Mouse (Mus musculus) forebrain, embryonic 12.5 days (tissue): ENCODE results near the gene Vmn1r233. TPM values are rescaled to one million over a fixed set of nuclear protein-coding genes. Genes with fewer than 3 reads are reported as not detected.

Experiments
- ATAC-seq: fragments of 200-750 bp; cut with Nextera tagmentation; 2 replicates; pipeline ENCODE4 v1.8.0; 2017; ENCODE audit warnings: moderate TSS enrichment; ENCODE audit not compliant: low FRiP score
- H3K27ac ChIP-seq: fragments of 300-500 bp; sonication (generic); 2 replicates; pipeline ENCODE4 v1.5.1; 2016; ENCODE audit warnings: mild to moderate bottlenecking
- H3K27me3 ChIP-seq: fragments of 300-500 bp; sonication (generic); 2 replicates; pipeline ENCODE4 v1.6.1; 2016; ENCODE audit warnings: mild to moderate bottlenecking
- H3K36me3 ChIP-seq: fragments of 300-500 bp; sonication (generic); replicated peaks from 2 replicates; pipeline ENCODE4 v1.6.1; 2016; ENCODE audit warnings: mild to moderate bottlenecking
- H3K4me1 ChIP-seq: fragments of 300-500 bp; sonication (generic); 2 replicates; pipeline ENCODE4 v1.6.1; 2016
- H3K4me2 ChIP-seq: fragments of 300-500 bp; sonication (generic); 2 replicates; pipeline ENCODE4 v1.6.1; 2016; ENCODE audit warnings: mild to moderate bottlenecking, moderate library complexity
- H3K4me3 ChIP-seq: fragments of 300-500 bp; sonication (generic); replicated peaks from 2 replicates; pipeline ENCODE4 v1.5.1; 2016; ENCODE audit warnings: mild to moderate bottlenecking
- H3K9ac ChIP-seq: fragments of 300-500 bp; sonication (generic); 2 replicates; pipeline ENCODE4 v1.6.1; 2016; ENCODE audit warnings: mild to moderate bottlenecking
- H3K9me3 ChIP-seq: fragments of 300-500 bp; sonication (generic); 2 replicates; pipeline ENCODE4 v1.6.1; 2016
- WGBS: fragments of 180-500 bp; shearing (Covaris S2); methylation state at CpG from one replicate; pipeline ENCODE4 v1.1.7; 2016; 5-methylcytosine and 5-hydroxymethylcytosine counted together
- polyA plus RNA-seq: library from polyadenylated mRNA; unstranded; fragments of >200 nt; fragmentation: Nextera tagmentation; extraction: Ambion mirVana; gene quantifications from 2 replicates; pipeline ENCODE4 v1.2.1, GENCODE M21; 2016

The Vmn1r233 gene
- not detected in 2 replicates for polyA plus RNA-seq

- H3K4me3 ChIP-seq: no peak within 1 kb of the TSS
- ATAC-seq: no peak
Measured at GRCm38 (mm10) chr17:20996364-20996763, at the start of gene Vmn1r233. Gene Vmn1r233, minus strand, starts transcription at chr17:20996464.

GRCm38 (mm10) chr17:21018410-21019080 lies 22.3 kb upstream of the Vmn1r233 start:
- H3K4me3 ChIP-seq: no peak overlapping the region
- H3K4me1 ChIP-seq: no peaks in the 10 kb centered on the region
- WGBS: 85% methylated on average over 1 of the region's 1 CpGs
- H3K9ac ChIP-seq: no peak overlapping the region
- H3K9me3 ChIP-seq: no peaks in the 10 kb centered on the region
- no peak for ATAC-seq
- H3K4me2 ChIP-seq: no peak overlapping the region
- H3K27ac ChIP-seq: no peak overlapping the region
- no peaks in the 10 kb centered on the region for H3K27me3 ChIP-seq
- H3K36me3 ChIP-seq: peaks cover 64% of the 10 kb centered on the region

More at GRCm38 (mm10) chr17:20996364-20996763, at the start of gene Vmn1r233:
- H3K9ac ChIP-seq: no peak within 1 kb of the TSS
- no peaks in the 10 kb centered on the region for H3K27me3 ChIP-seq
- no peak within 1 kb of the TSS for H3K4me2 ChIP-seq
- no peak within 1 kb of the TSS for H3K27ac ChIP-seq
- no peaks in the 10 kb centered on the region for H3K4me1 ChIP-seq
- no peaks in the 10 kb centered on the region for H3K36me3 ChIP-seq
- no peaks in the 10 kb centered on the region for H3K9me3 ChIP-seq

- no peak for ATAC-seq
- Histone ChIP-seq H3K27ac (no peak overlapping the region), H3K27me3 (no peaks in the 10 kb centered on the region), H3K9ac (peak overlapping the region; percentile 76), H3K4me2 (peak overlapping the region; percentile 80), H3K9me3 (no peaks in the 10 kb centered on the region), H3K4me3 (peak overlapping the region; percentile 80), H3K4me1 (peaks cover 15% of the 10 kb centered on the region), H3K36me3 (peaks cover 22% of the 10 kb centered on the region)
- WGBS: 29% methylated on average over 1 of the region's 1 CpGs
Measured at GRCm38 (mm10) chr17:21009726-21010125, 13.5 kb upstream of the Vmn1r233 start.

- H3K27ac ChIP-seq: peak within 1 kb of the TSS; percentile 90
- peak; percentile 98 for ATAC-seq
- WGBS: 6% methylated on average over 36 of the region's 36 CpGs
- H3K4me1 ChIP-seq: peaks cover 15% of the 10 kb centered on the region
- H3K9me3 ChIP-seq: no peaks in the 10 kb centered on the region
- peaks cover 19% of the 10 kb centered on the region for H3K36me3 ChIP-seq
- peak within 1 kb of the TSS; percentile 80 for H3K4me3 ChIP-seq
- peak within 1 kb of the TSS; percentile 80 for H3K4me2 ChIP-seq
- H3K27me3 ChIP-seq: no peaks in the 10 kb centered on the region
- peak within 1 kb of the TSS; percentile 76 for H3K9ac ChIP-seq
Measured at GRCm38 (mm10) chr17:21008382-21009331, 12.4 kb upstream of the Vmn1r233 start, which contains the start of gene Zfp160. Gene Zfp160, plus strand, starts transcription at chr17:21008903.

- no peak overlapping the region for H3K4me3 ChIP-seq
- no peaks in the 10 kb centered on the region for H3K4me1 ChIP-seq
- no peak overlapping the region for H3K4me2 ChIP-seq
- no peak overlapping the region for H3K9ac ChIP-seq
- no peaks in the 10 kb centered on the region for H3K36me3 ChIP-seq
- H3K27me3 ChIP-seq: no peaks in the 10 kb centered on the region
- WGBS: 78% methylated on average over 2 of the region's 2 CpGs
- no peak overlapping the region for H3K27ac ChIP-seq
- no peaks in the 10 kb centered on the region for H3K9me3 ChIP-seq
- ATAC-seq: no peak
Measured at GRCm38 (mm10) chr17:20993716-20994115, 2.5 kb downstream of the Vmn1r233 start.

GRCm38 (mm10) chr17:20966681-20967080 lies 29.6 kb downstream of the Vmn1r233 start:
- H3K27me3 ChIP-seq: no peaks in the 10 kb centered on the region
- no peak overlapping the region for H3K4me2 ChIP-seq
- H3K9ac ChIP-seq: no peak overlapping the region
- no peaks in the 10 kb centered on the region for H3K9me3 ChIP-seq
- peaks cover 78% of the 10 kb centered on the region for H3K36me3 ChIP-seq
- H3K4me3 ChIP-seq: no peak overlapping the region
- no peaks in the 10 kb centered on the region for H3K4me1 ChIP-seq
- H3K27ac ChIP-seq: no peak overlapping the region
- no peak for ATAC-seq

- H3K27me3 ChIP-seq: no peaks in the 10 kb centered on the region
- WGBS: 91% methylated on average over 4 of the region's 4 CpGs
- no peaks in the 10 kb centered on the region for H3K9me3 ChIP-seq
- H3K4me2 ChIP-seq: no peak overlapping the region
- H3K4me1 ChIP-seq: no peaks in the 10 kb centered on the region
- no peak overlapping the region for H3K27ac ChIP-seq
- peaks cover 90% of the 10 kb centered on the region for H3K36me3 ChIP-seq
- H3K4me3 ChIP-seq: no peak overlapping the region
- H3K9ac ChIP-seq: no peak overlapping the region
- no peak for ATAC-seq
Measured at GRCm38 (mm10) chr17:20965421-20965820, 30.8 kb downstream of the Vmn1r233 start.

GRCm38 (mm10) chr17:20960386-20960785 lies 35.9 kb downstream of the Vmn1r233 start:
- Histone ChIP-seq H3K36me3 (peaks cover 100% of the 10 kb centered on the region), H3K4me1 (no peaks in the 10 kb centered on the region), H3K27ac (no peak overlapping the region), H3K4me3 (no peak overlapping the region), H3K27me3 (no peaks in the 10 kb centered on the region), H3K4me2 (no peak overlapping the region), H3K9me3 (no peaks in the 10 kb centered on the region), H3K9ac (no peak overlapping the region)
- WGBS: 93% methylated on average over 5 of the region's 5 CpGs
- ATAC-seq: no peak

- peak overlapping the region; percentile 81 for H3K9ac ChIP-seq
- H3K4me1 ChIP-seq: peaks cover 41% of the 10 kb centered on the region
- peak overlapping the region; percentile 68 for H3K4me3 ChIP-seq
- no peak for ATAC-seq
- peak overlapping the region; percentile 78 for H3K4me2 ChIP-seq
- H3K27me3 ChIP-seq: no peaks in the 10 kb centered on the region
- H3K27ac ChIP-seq: no peak overlapping the region
- H3K9me3 ChIP-seq: no peaks in the 10 kb centered on the region
- H3K36me3 ChIP-seq: peaks cover 4% of the 10 kb centered on the region; the same call in 1 of the 2 replicates
Measured at GRCm38 (mm10) chr17:20946636-20947035, 49.6 kb downstream of the Vmn1r233 start.

- WGBS: under 1% methylated on average over 13 of the region's 13 CpGs
- Histone ChIP-seq H3K9ac (peak overlapping the region; percentile 81), H3K4me2 (peak overlapping the region; percentile 78), H3K4me1 (peaks cover 41% of the 10 kb centered on the region), H3K27me3 (no peaks in the 10 kb centered on the region), H3K27ac (peak overlapping the region; percentile 97), H3K4me3 (peak overlapping the region; percentile 68), H3K36me3 (peaks cover under 1% of the 10 kb centered on the region; the same call in 1 of the 2 replicates), H3K9me3 (no peaks in the 10 kb centered on the region)
- ATAC-seq: no peak
Measured at GRCm38 (mm10) chr17:20946026-20946565, 50.2 kb downstream of the Vmn1r233 start.

- ATAC-seq: peak; percentile 98
- Histone ChIP-seq H3K4me2 (peak within 1 kb of the TSS; percentile 78), H3K4me1 (peaks cover 41% of the 10 kb centered on the region), H3K36me3 (no peaks in the 10 kb centered on the region), H3K27ac (peak within 1 kb of the TSS; percentile 97), H3K9me3 (no peaks in the 10 kb centered on the region), H3K27me3 (no peaks in the 10 kb centered on the region), H3K4me3 (peak within 1 kb of the TSS; percentile 68), H3K9ac (peak within 1 kb of the TSS; percentile 81)
- under 1% methylated on average over 69 of the region's 69 CpGs for WGBS
Measured at GRCm38 (mm10) chr17:20944985-20945891, 51.0 kb downstream of the Vmn1r233 start, which contains the start of gene Ppp2r1a. Gene Ppp2r1a, plus strand, starts transcription at chr17:20945311.
